Mouse (Mus musculus): Measurements from ENCODE around the gene Map3k6. TPM values are rescaled to one million over a fixed set of nuclear protein-coding genes. Genes with fewer than 3 reads are reported as not detected.
A peak's percentile ranks its signal among the peaks of the same experiment; 100 is the strongest.

Gene Map3k6
- polyA plus RNA-seq (2012; rRNA removed): 4.7 and 8.5 TPM in 2 replicates

- TF ChIP-seq POLR2A (IDR thresholded peaks at IDR 0.05; ENCODE audit: control insufficient read depth, low read depth, low read length) (no peak), CTCF (IDR thresholded peaks at IDR 0.05; ENCODE audit: control insufficient read depth, insufficient read depth, insufficient replicate concordance, low read depth, low read length) (no peak)
- peak within 1 kb of the TSS; percentile 86 for H3K27ac ChIP-seq (ENCODE audit: control insufficient read depth, insufficient read depth, low read depth, low read length)
Observed at GRCm38 (mm10) chr4:133240490-133240921, at the start of gene Map3k6. Map3k6 (plus strand) TSS chr4:133240818.

DNA sequence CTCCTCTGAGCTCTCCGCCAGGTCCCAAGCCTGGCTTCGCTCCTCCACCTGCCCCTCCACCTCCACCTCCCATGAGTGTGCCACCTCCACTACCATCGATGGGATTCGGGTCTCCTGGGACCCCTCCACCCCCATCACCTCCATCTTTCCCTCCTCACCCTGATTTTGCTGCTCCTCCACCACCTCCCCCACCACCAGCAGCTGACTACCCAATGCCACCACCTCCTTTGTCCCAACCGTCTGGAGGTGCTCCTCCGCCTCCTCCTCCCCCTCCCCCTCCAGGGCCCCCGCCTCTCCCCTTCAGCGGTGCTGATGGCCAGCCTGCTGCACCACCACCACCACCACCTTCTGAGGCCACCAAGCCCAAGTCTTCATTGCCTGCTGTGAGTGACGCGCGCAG lies 46.1 kb upstream of the Map3k6 start:
- TF ChIP-seq POLR2A (IDR thresholded peaks at IDR 0.05; ENCODE audit: control insufficient read depth, low read depth, low read length) (no peak), CTCF (IDR thresholded peaks at IDR 0.05; ENCODE audit: control insufficient read depth, insufficient read depth, insufficient replicate concordance, low read depth, low read length) (no peak)
- Histone ChIP-seq H3K36me3 (ENCODE audit: control insufficient read depth, insufficient read depth, low read length) (peaks cover 1% of the 10 kb centered on the region; the same call in 1 of the 2 replicates), H3K4me3 (ENCODE audit: control insufficient read depth, low read depth, low read length) (no peak overlapping the region), H3K4me1 (ENCODE audit: control insufficient read depth, insufficient read depth, low read length) (peaks cover 3% of the 10 kb centered on the region; the same call in 1 of the 2 replicates), H3K27ac (ENCODE audit: control insufficient read depth, insufficient read depth, low read depth, low read length) (no peak overlapping the region), H3K27me3 (ENCODE audit: control insufficient read depth, insufficient read depth, low read length) (no peaks in the 10 kb centered on the region)

More at GRCm38 (mm10) chr4:133240490-133240921, at the start of gene Map3k6:
- Histone ChIP-seq H3K4me1 (ENCODE audit: control insufficient read depth, insufficient read depth, low read length) (peaks cover 11% of the 10 kb centered on the region), H3K4me3 (ENCODE audit: control insufficient read depth, low read depth, low read length) (peak within 1 kb of the TSS; percentile 91), H3K36me3 (ENCODE audit: control insufficient read depth, insufficient read depth, low read length) (no peaks in the 10 kb centered on the region), H3K27me3 (ENCODE audit: control insufficient read depth, insufficient read depth, low read length) (no peaks in the 10 kb centered on the region)

DNA sequence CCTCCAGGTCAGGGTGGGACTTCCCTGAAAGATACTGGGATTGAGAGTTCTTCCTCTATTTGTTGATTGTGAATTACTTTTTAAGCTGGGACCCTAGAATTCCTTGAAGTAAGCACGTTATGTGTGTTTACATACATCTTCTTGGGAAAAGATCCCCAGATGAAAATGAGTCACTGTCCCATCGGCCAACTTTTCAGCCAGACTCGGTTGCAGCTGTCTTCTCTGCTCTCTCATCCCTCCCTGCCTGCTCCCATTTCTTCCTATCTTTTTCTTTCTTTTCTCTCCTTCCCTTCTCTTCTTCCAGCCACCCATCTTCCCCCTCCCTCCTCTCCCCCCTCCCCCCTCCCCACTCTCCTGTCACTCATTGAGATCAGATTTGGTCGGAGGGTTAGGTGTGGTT lies 45.6 kb upstream of the Map3k6 start:
- TF ChIP-seq CTCF (IDR thresholded peaks at IDR 0.05; ENCODE audit: control insufficient read depth, insufficient read depth, insufficient replicate concordance, low read depth, low read length): no peak
- no peak for TF ChIP-seq POLR2A (IDR thresholded peaks at IDR 0.05; ENCODE audit: control insufficient read depth, low read depth, low read length)
- Histone ChIP-seq H3K4me3 (ENCODE audit: control insufficient read depth, low read depth, low read length) (no peak overlapping the region), H3K4me1 (ENCODE audit: control insufficient read depth, insufficient read depth, low read length) (peaks cover 4% of the 10 kb centered on the region), H3K36me3 (ENCODE audit: control insufficient read depth, insufficient read depth, low read length) (peaks cover 1% of the 10 kb centered on the region; the same call in 1 of the 2 replicates), H3K27me3 (ENCODE audit: control insufficient read depth, insufficient read depth, low read length) (no peaks in the 10 kb centered on the region), H3K27ac (ENCODE audit: control insufficient read depth, insufficient read depth, low read depth, low read length) (no peak overlapping the region)

DNA sequence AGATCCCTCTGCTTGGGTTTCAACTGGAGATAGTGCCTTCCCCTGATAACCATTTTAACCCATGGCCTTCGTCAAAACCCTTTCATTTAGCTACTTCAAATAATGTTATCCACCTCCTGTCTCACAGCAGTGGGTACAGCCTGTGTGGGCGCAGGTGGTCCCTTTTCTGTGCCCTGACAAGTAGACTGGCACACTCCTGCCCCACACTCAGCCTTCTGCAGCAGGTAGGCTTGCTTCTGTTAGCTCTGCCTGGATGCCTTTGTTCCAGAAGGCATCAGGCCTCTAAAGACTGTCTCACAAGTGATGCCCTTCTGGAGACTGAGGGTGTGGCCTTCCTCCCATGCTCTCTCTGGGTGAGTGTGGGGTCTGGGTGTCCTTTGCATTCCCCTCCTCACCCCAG lies 44.5 kb upstream of the Map3k6 start:
- Histone ChIP-seq H3K4me3 (ENCODE audit: control insufficient read depth, low read depth, low read length) (no peak overlapping the region), H3K4me1 (ENCODE audit: control insufficient read depth, insufficient read depth, low read length) (peaks cover 12% of the 10 kb centered on the region), H3K27ac (ENCODE audit: control insufficient read depth, insufficient read depth, low read depth, low read length) (no peak overlapping the region), H3K27me3 (ENCODE audit: control insufficient read depth, insufficient read depth, low read length) (no peaks in the 10 kb centered on the region), H3K36me3 (ENCODE audit: control insufficient read depth, insufficient read depth, low read length) (peaks cover 1% of the 10 kb centered on the region; the same call in 1 of the 2 replicates)
- TF ChIP-seq CTCF (IDR thresholded peaks at IDR 0.05; ENCODE audit: control insufficient read depth, insufficient read depth, insufficient replicate concordance, low read depth, low read length): no peak
- TF ChIP-seq POLR2A (IDR thresholded peaks at IDR 0.05; ENCODE audit: control insufficient read depth, low read depth, low read length): no peak

DNA sequence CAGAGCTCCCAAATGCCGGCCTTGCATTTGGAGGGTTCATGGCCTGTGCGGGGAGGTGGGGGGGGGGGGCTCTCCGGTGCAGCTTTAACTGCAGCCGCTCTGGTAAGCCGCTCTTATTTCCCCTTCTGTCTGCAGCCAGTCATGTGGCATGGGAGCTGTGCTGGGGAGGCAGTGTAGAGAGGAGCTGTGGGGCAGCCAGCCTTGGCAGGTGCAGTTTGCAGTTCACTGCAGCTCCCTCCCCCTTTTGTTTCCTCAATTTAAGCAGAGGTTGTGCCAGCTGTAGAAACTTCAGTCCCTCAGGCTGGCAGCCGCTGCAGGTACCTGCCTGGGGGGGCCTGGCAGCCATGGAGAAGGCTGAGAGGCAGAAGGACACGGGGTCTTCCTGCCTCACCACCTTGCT lies 43.8 kb upstream of the Map3k6 start:
- no peaks in the 10 kb centered on the region for H3K27me3 ChIP-seq (ENCODE audit: control insufficient read depth, insufficient read depth, low read length)
- no peak overlapping the region for H3K27ac ChIP-seq (ENCODE audit: control insufficient read depth, insufficient read depth, low read depth, low read length)
- no peaks in the 10 kb centered on the region for H3K36me3 ChIP-seq (ENCODE audit: control insufficient read depth, insufficient read depth, low read length)
- no peak overlapping the region for H3K4me3 ChIP-seq (ENCODE audit: control insufficient read depth, low read depth, low read length)
- TF ChIP-seq POLR2A (IDR thresholded peaks at IDR 0.05; ENCODE audit: control insufficient read depth, low read depth, low read length) (no peak), CTCF (IDR thresholded peaks at IDR 0.05; ENCODE audit: control insufficient read depth, insufficient read depth, insufficient replicate concordance, low read depth, low read length) (no peak)
- H3K4me1 ChIP-seq (ENCODE audit: control insufficient read depth, insufficient read depth, low read length): peaks cover 12% of the 10 kb centered on the region

DNA sequence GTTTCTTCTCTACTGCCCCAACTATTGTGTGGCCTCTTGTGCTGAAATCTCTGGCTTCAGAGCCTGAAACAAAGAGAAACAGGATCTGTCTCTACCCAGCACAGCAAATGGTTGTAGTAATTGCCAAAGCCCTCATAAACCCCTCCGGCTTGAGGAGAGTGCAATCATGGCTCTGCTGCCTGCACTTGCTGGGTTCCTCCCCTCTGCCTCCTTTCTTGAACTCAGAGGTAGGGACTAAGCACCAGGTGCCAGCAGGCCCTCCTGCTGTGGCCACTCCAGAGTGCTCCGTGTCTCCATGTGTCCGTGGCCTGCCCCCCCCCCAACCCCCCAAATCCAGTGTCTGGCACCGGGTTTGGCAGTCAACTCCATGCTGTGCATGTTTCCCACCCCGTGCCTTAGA lies 43.3 kb upstream of the Map3k6 start:
- no peak for TF ChIP-seq CTCF (IDR thresholded peaks at IDR 0.05; ENCODE audit: control insufficient read depth, insufficient read depth, insufficient replicate concordance, low read depth, low read length)
- no peak for TF ChIP-seq POLR2A (IDR thresholded peaks at IDR 0.05; ENCODE audit: control insufficient read depth, low read depth, low read length)
- H3K27me3 ChIP-seq (ENCODE audit: control insufficient read depth, insufficient read depth, low read length): no peaks in the 10 kb centered on the region
- no peak overlapping the region; the same call in 1 of the 2 replicates for H3K27ac ChIP-seq (ENCODE audit: control insufficient read depth, insufficient read depth, low read depth, low read length)
- no peak overlapping the region for H3K4me3 ChIP-seq (ENCODE audit: control insufficient read depth, low read depth, low read length)
- H3K4me1 ChIP-seq (ENCODE audit: control insufficient read depth, insufficient read depth, low read length): peaks cover 12% of the 10 kb centered on the region
- H3K36me3 ChIP-seq (ENCODE audit: control insufficient read depth, insufficient read depth, low read length): no peaks in the 10 kb centered on the region

DNA sequence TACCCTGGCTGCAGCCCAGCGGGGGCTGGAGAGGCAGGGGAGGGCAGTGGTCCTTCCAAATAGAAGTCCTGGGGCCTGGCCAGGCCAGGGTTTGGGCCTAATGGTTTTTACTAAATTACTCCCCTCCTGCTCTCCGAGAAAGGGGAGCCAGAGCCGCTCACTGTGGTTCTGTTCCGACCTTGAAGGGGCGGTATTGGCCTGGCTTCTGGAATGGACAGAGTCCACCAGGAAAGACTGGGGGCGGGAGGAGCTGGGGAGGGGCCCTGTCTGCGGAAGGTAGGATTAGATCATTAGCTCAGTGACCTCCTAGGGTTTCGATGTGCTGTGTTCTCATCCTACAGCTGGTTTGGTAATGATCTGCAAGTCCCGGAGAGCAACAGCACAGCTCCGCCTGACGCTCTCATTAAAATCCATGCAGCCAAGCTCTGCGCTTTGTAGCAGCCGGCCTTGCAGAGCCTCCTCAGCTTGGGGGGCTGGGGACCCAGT lies 42.8 kb upstream of the Map3k6 start:
- Histone ChIP-seq H3K27ac (ENCODE audit: control insufficient read depth, insufficient read depth, low read depth, low read length) (no peak overlapping the region; the same call in 1 of the 2 replicates), H3K27me3 (ENCODE audit: control insufficient read depth, insufficient read depth, low read length) (no peaks in the 10 kb centered on the region), H3K4me1 (ENCODE audit: control insufficient read depth, insufficient read depth, low read length) (peaks cover 12% of the 10 kb centered on the region), H3K36me3 (ENCODE audit: control insufficient read depth, insufficient read depth, low read length) (no peaks in the 10 kb centered on the region), H3K4me3 (ENCODE audit: control insufficient read depth, low read depth, low read length) (no peak overlapping the region)
- TF ChIP-seq CTCF (IDR thresholded peaks at IDR 0.05; ENCODE audit: control insufficient read depth, insufficient read depth, insufficient replicate concordance, low read depth, low read length) (no peak), POLR2A (IDR thresholded peaks at IDR 0.05; ENCODE audit: control insufficient read depth, low read depth, low read length) (no peak)

Measured in testis, adult 2 months (tissue).